Mouse (Mus musculus) neural tube, embryonic 12.5 days (tissue): ENCODE measurements around the gene Gm45021. TPM values are rescaled to one million over a fixed set of nuclear protein-coding genes. Genes with fewer than 3 reads are reported as not detected.
"Not testable (repeated sequence)": the region's sequence is repeated elsewhere in the genome, so short reads cannot be mapped to it uniquely, and the experiment has no call there.

ENCODE experiments used
- ATAC-seq: fragments of 200-750 bp; cut with Nextera tagmentation; 2 replicates; pipeline ENCODE4 v1.8.0; 2017; ENCODE audit warnings: low read depth, mild to moderate bottlenecking, moderate TSS enrichment, moderate library complexity; ENCODE audit not compliant: low FRiP score
- H3K27ac ChIP-seq: fragments of 300-500 bp; sonication (generic); 2 replicates; pipeline ENCODE4 v1.5.1; 2016
- H3K27me3 ChIP-seq: fragments of 300-500 bp; sonication (generic); replicated peaks from 2 replicates; pipeline ENCODE4 v1.6.1; 2016; ENCODE audit warnings: mild to moderate bottlenecking
- H3K36me3 ChIP-seq: fragments of 300-500 bp; sonication (generic); 2 replicates; pipeline ENCODE4 v1.6.1; 2016; ENCODE audit warnings: mild to moderate bottlenecking
- H3K4me1 ChIP-seq: fragments of 300-500 bp; sonication (generic); 2 replicates; pipeline ENCODE4 v1.6.1; 2016
- H3K4me2 ChIP-seq: fragments of 300-500 bp; sonication (generic); replicated peaks from 2 replicates; pipeline ENCODE4 v1.6.1; 2016; ENCODE audit warnings: mild to moderate bottlenecking
- H3K4me3 ChIP-seq: fragments of 300-500 bp; sonication (generic); 2 replicates; pipeline ENCODE4 v1.5.1; 2016
- H3K9ac ChIP-seq: fragments of 300-500 bp; sonication (generic); 2 replicates; pipeline ENCODE4 v1.6.1; 2016; ENCODE audit warnings: mild to moderate bottlenecking
- H3K9me3 ChIP-seq: fragments of 300-500 bp; sonication (generic); 2 replicates; pipeline ENCODE4 v1.6.1; 2016; ENCODE audit warnings: mild to moderate bottlenecking
- WGBS: fragments of 180-500 bp; shearing (Covaris S2); methylation state at CpG from one replicate; pipeline ENCODE4 v1.1.7; 2016; 5-methylcytosine and 5-hydroxymethylcytosine counted together
- polyA plus RNA-seq: library from polyadenylated mRNA; unstranded; fragments of >200 nt; fragmentation: Nextera tagmentation; extraction: Ambion mirVana; gene quantifications from 2 replicates; pipeline ENCODE4 v1.2.1, GENCODE M21; 2016

Gm45021 gene
- polyA plus RNA-seq, 1 experiment from 2014 or later = not detected

GRCm38 (mm10) chr6:48597233-48597625 is 7.8 kb downstream of the Gm45021 start:
- WGBS = 96% methylated on average over 27 of the region's 27 CpGs

GRCm38 (mm10) chr6:48600594-48600993 is 11.2 kb downstream of the Gm45021 start:
- H3K4me3 ChIP-seq = no peak overlapping the region
- no peaks in the 10 kb centered on the region for H3K27me3 ChIP-seq
- no peak for ATAC-seq
- peaks cover 23% of the 10 kb centered on the region for H3K9me3 ChIP-seq
- peaks cover 13% of the 10 kb centered on the region for H3K4me1 ChIP-seq
- peaks cover 45% of the 10 kb centered on the region for H3K36me3 ChIP-seq
- H3K4me2 ChIP-seq = 0 out of 2 replicates have a peak overlapping the region, but pooled peaks have one; percentile 76
- whole genome bisulfite sequencing = 90% methylated on average over 1 of the region's 1 CpGs
- H3K27ac ChIP-seq = no peak overlapping the region
- no peak overlapping the region for H3K9ac ChIP-seq

More at GRCm38 (mm10) chr6:48597233-48597625, 7.8 kb downstream of the Gm45021 start:
- Histone ChIP-seq H3K4me3 (no peak overlapping the region), H3K36me3 (peaks cover 48% of the 10 kb centered on the region), H3K4me2 (no peak overlapping the region), H3K9me3 (peaks cover 23% of the 10 kb centered on the region), H3K27ac (no peak overlapping the region), H3K27me3 (no peaks in the 10 kb centered on the region), H3K9ac (no peak overlapping the region), H3K4me1 (peaks cover 27% of the 10 kb centered on the region)
- no peak for ATAC-seq

GRCm38 (mm10) chr6:48601271-48602079 is 12.1 kb downstream of the Gm45021 start, which contains the start of gene Zfp775:
Gene Zfp775 (plus strand): TSS chr6:48602063.
- WGBS = 5% methylated on average over 42 of the region's 42 CpGs
- Histone ChIP-seq H3K4me3 (peak within 1 kb of the TSS; percentile 61), H3K36me3 (peaks cover 38% of the 10 kb centered on the region), H3K27ac (peak within 1 kb of the TSS; percentile 77), H3K27me3 (no peaks in the 10 kb centered on the region), H3K4me1 (peaks cover 13% of the 10 kb centered on the region), H3K9ac (peak within 1 kb of the TSS; percentile 78), H3K9me3 (peaks cover 19% of the 10 kb centered on the region), H3K4me2 (peak within 1 kb of the TSS; percentile 76)
- ATAC-seq = peak; percentile 99

GRCm38 (mm10) chr6:48602080-48602741 is 12.8 kb downstream of the Gm45021 start:
- peak overlapping the region; percentile 76 for H3K4me2 ChIP-seq
- H3K36me3 ChIP-seq = peaks cover 30% of the 10 kb centered on the region
- peak overlapping the region; percentile 78 for H3K9ac ChIP-seq
- ATAC-seq = peak; percentile 81
- peaks cover 13% of the 10 kb centered on the region for H3K4me1 ChIP-seq
- WGBS = under 1% methylated on average over 28 of the region's 28 CpGs
- peak overlapping the region; percentile 61 for H3K4me3 ChIP-seq
- H3K27ac ChIP-seq = peak overlapping the region; percentile 77; the same call in 1 of the 2 replicates
- peaks cover 12% of the 10 kb centered on the region for H3K9me3 ChIP-seq
- no peaks in the 10 kb centered on the region for H3K27me3 ChIP-seq

- no peak overlapping the region for H3K4me3 ChIP-seq
- ATAC-seq = no peak
- H3K27me3 ChIP-seq = no peaks in the 10 kb centered on the region
- no peaks in the 10 kb centered on the region for H3K9me3 ChIP-seq
- H3K27ac ChIP-seq = no peak overlapping the region
- H3K4me1 ChIP-seq = peaks cover 2% of the 10 kb centered on the region; the same call in 1 of the 2 replicates
- H3K36me3 ChIP-seq = peaks cover 2% of the 10 kb centered on the region; the same call in 1 of the 2 replicates
- 54% methylated on average over 2 of the region's 2 CpGs for WGBS
- H3K4me2 ChIP-seq = no peak overlapping the region
- H3K9ac ChIP-seq = no peak overlapping the region
These were observed 18.7 kb downstream of the Gm45021 start for GRCm38 (mm10) chr6:48608124-48608523.

GRCm38 (mm10) chr6:48609512-48609911 is 20.1 kb downstream of the Gm45021 start:
- H3K27me3 ChIP-seq = no peaks in the 10 kb centered on the region
- H3K27ac ChIP-seq = no peak overlapping the region
- no peaks in the 10 kb centered on the region for H3K9me3 ChIP-seq
- 0 out of 2 replicates have a peak, but pooled peaks cover 2% of the 10 kb centered on the region for H3K4me1 ChIP-seq
- no peak for ATAC-seq
- H3K36me3 ChIP-seq = peaks cover 14% of the 10 kb centered on the region
- H3K9ac ChIP-seq = no peak overlapping the region
- 52% methylated on average over 7 of the region's 7 CpGs for WGBS
- H3K4me2 ChIP-seq = no peak overlapping the region
- no peak overlapping the region for H3K4me3 ChIP-seq

- H3K36me3 ChIP-seq = peaks cover 20% of the 10 kb centered on the region
- H3K4me2 ChIP-seq = no peak overlapping the region
- no peaks in the 10 kb centered on the region for H3K9me3 ChIP-seq
- H3K27me3 ChIP-seq = no peaks in the 10 kb centered on the region
- 0 out of 2 replicates have a peak, but pooled peaks cover 2% of the 10 kb centered on the region for H3K4me1 ChIP-seq
- no peak overlapping the region for H3K4me3 ChIP-seq
- 88% methylated on average over 3 of the region's 3 CpGs for WGBS
- ATAC-seq = no peak
- no peak overlapping the region for H3K9ac ChIP-seq
- no peak overlapping the region for H3K27ac ChIP-seq
These were observed 21.2 kb downstream of the Gm45021 start for GRCm38 (mm10) chr6:48610657-48611056.

GRCm38 (mm10) chr6:48613464-48613863 is 24.1 kb downstream of the Gm45021 start:
- Histone ChIP-seq H3K9ac (no peak overlapping the region), H3K9me3 (no peaks in the 10 kb centered on the region), H3K27me3 (no peaks in the 10 kb centered on the region), H3K4me3 (no peak overlapping the region), H3K36me3 (peaks cover 23% of the 10 kb centered on the region), H3K27ac (no peak overlapping the region), H3K4me1 (0 out of 2 replicates have a peak, but pooled peaks cover 2% of the 10 kb centered on the region), H3K4me2 (no peak overlapping the region)
- WGBS = 85% methylated on average over 4 of the region's 4 CpGs
- ATAC-seq = no peak

GRCm38 (mm10) chr6:48614756-48615155 is 25.3 kb downstream of the Gm45021 start:
- WGBS = 93% methylated on average over 5 of the region's 5 CpGs
- no peak for ATAC-seq

GRCm38 (mm10) chr6:48620031-48620430 is 30.6 kb downstream of the Gm45021 start:
- ATAC-seq = no peak
- WGBS = 92% methylated on average over 30 of the region's 30 CpGs

More at GRCm38 (mm10) chr6:48614756-48615155, 25.3 kb downstream of the Gm45021 start:
- Histone ChIP-seq H3K4me1 (no peaks in the 10 kb centered on the region), H3K9ac (no peak overlapping the region), H3K27ac (no peak overlapping the region), H3K4me2 (no peak overlapping the region), H3K9me3 (no peaks in the 10 kb centered on the region), H3K4me3 (no peak overlapping the region), H3K36me3 (peaks cover 33% of the 10 kb centered on the region), H3K27me3 (no peaks in the 10 kb centered on the region)

GRCm38 (mm10) chr6:48622186-48622843 is 32.9 kb downstream of the Gm45021 start:
- not testable (repeated sequence) for H3K4me1 ChIP-seq, H3K4me3 ChIP-seq, ATAC-seq, H3K27ac ChIP-seq, H3K9ac ChIP-seq, H3K27me3 ChIP-seq, H3K9me3 ChIP-seq, H3K4me2 ChIP-seq
- peaks cover 26% of the 10 kb centered on the region for H3K36me3 ChIP-seq
- 88% methylated on average over 8 of the region's 8 CpGs for WGBS

More at GRCm38 (mm10) chr6:48620031-48620430, 30.6 kb downstream of the Gm45021 start:
- H3K36me3 ChIP-seq = peaks cover 30% of the 10 kb centered on the region
- no peak overlapping the region for H3K4me2 ChIP-seq
- H3K4me3 ChIP-seq = no peak overlapping the region
- no peak overlapping the region for H3K27ac ChIP-seq
- H3K9me3 ChIP-seq = no peaks in the 10 kb centered on the region
- H3K9ac ChIP-seq = no peak overlapping the region
- H3K4me1 ChIP-seq = no peaks in the 10 kb centered on the region
- H3K27me3 ChIP-seq = no peaks in the 10 kb centered on the region

- Histone ChIP-seq H3K4me1 (peaks cover 6% of the 10 kb centered on the region; the same call in 1 of the 2 replicates), H3K27ac (no peak overlapping the region), H3K9me3 (no peaks in the 10 kb centered on the region), H3K4me2 (no peak overlapping the region), H3K4me3 (no peak overlapping the region), H3K36me3 (peaks cover 26% of the 10 kb centered on the region), H3K9ac (no peak overlapping the region), H3K27me3 (peaks cover 21% of the 10 kb centered on the region)
- WGBS = 35% methylated on average over 1 of the region's 1 CpGs
- no peak for ATAC-seq
These were observed 34.0 kb downstream of the Gm45021 start for GRCm38 (mm10) chr6:48623460-48623859.
